Mouse (Mus musculus) ES-E14 (cell line): ENCODE data around the gene Hoxa1.

Source experiments
- CHD2 ChIP-seq: IDR thresholded peaks from 2 replicates; pipeline ENCODE4 v1.6.1; 2014; ENCODE audit warnings: mild to moderate bottlenecking, low read depth, low read length, inconsistent platforms
- HCFC1 ChIP-seq: IDR thresholded peaks from 2 replicates; pipeline ENCODE4 v1.6.1; 2012; ENCODE audit warnings: low read length, inconsistent platforms, borderline replicate concordance; ENCODE audit not compliant: insufficient read depth

- no peak for TF ChIP-seq CHD2
- no peak for TF ChIP-seq HCFC1
Observed at GRCm38 (mm10) chr6:52173648-52174047, 15.5 kb upstream of the Hoxa1 start.
